Mouse (Mus musculus) kidney, embryonic 16.5 days (tissue): ENCODE results near the gene Apoc2. TPM values are rescaled to one million over a fixed set of nuclear protein-coding genes. Genes with fewer than 3 reads are reported as not detected.

Experiments
- ATAC-seq: fragments of 200-750 bp; cut with Nextera tagmentation; 2 replicates; pipeline ENCODE4 v1.8.0; 2017; ENCODE audit warnings: moderate TSS enrichment; ENCODE audit not compliant: low FRiP score, low TSS enrichment
- H3K27ac ChIP-seq: fragments of 300-500 bp; sonication (generic); 2 replicates; pipeline ENCODE4 v1.5.1; 2014; ENCODE audit warnings: low read length
- H3K27me3 ChIP-seq: fragments of 300-500 bp; sonication (generic); 2 replicates; pipeline ENCODE4 v1.6.1; 2014; ENCODE audit warnings: low read length, control low read depth, mixed read lengths; ENCODE audit not compliant: insufficient read depth
- H3K36me3 ChIP-seq: fragments of 300-500 bp; sonication (generic); 2 replicates; pipeline ENCODE4 v1.6.1; 2014; ENCODE audit warnings: low read length, control low read depth, mixed read lengths; ENCODE audit not compliant: insufficient read depth
- H3K4me1 ChIP-seq: fragments of 300-500 bp; sonication (generic); 2 replicates; pipeline ENCODE4 v1.6.1; 2014; ENCODE audit warnings: low read length, control low read depth, mixed read lengths; ENCODE audit not compliant: insufficient read depth
- H3K4me2 ChIP-seq: fragments of 300-500 bp; sonication (generic); replicated peaks from 2 replicates; pipeline ENCODE4 v1.6.1; 2014; ENCODE audit warnings: low read depth, low read length
- H3K4me3 ChIP-seq: fragments of 300-500 bp; sonication (generic); 2 replicates; pipeline ENCODE4 v1.5.1; 2014; ENCODE audit warnings: mild to moderate bottlenecking, low read length
- H3K9ac ChIP-seq: fragments of 300-500 bp; sonication (generic); replicated peaks from 2 replicates; pipeline ENCODE4 v1.6.1; 2014; ENCODE audit warnings: low read length
- H3K9me3 ChIP-seq: fragments of 300-500 bp; sonication (generic); 2 replicates; pipeline ENCODE4 v1.6.1; 2016; ENCODE audit warnings: low read length, control low read depth
- WGBS: fragments of 180-500 bp; shearing (Covaris S2); extraction: QIAGEN DNeasy Blood & Tissue Kit; methylation state at CpG from one replicate; pipeline ENCODE4 v1.1.7; 2014; 5-methylcytosine and 5-hydroxymethylcytosine counted together
- polyA plus RNA-seq: library from polyadenylated mRNA; unstranded; fragments of >200 nt; fragmentation: Nextera tagmentation; extraction: Ambion mirVana; gene quantifications from 2 replicates; pipeline ENCODE4 v1.2.1, GENCODE M21; 2015

The Apoc2 gene
- polyA plus RNA-seq, 1 experiment from 2014 or later, result 4.7 TPM

DNA sequence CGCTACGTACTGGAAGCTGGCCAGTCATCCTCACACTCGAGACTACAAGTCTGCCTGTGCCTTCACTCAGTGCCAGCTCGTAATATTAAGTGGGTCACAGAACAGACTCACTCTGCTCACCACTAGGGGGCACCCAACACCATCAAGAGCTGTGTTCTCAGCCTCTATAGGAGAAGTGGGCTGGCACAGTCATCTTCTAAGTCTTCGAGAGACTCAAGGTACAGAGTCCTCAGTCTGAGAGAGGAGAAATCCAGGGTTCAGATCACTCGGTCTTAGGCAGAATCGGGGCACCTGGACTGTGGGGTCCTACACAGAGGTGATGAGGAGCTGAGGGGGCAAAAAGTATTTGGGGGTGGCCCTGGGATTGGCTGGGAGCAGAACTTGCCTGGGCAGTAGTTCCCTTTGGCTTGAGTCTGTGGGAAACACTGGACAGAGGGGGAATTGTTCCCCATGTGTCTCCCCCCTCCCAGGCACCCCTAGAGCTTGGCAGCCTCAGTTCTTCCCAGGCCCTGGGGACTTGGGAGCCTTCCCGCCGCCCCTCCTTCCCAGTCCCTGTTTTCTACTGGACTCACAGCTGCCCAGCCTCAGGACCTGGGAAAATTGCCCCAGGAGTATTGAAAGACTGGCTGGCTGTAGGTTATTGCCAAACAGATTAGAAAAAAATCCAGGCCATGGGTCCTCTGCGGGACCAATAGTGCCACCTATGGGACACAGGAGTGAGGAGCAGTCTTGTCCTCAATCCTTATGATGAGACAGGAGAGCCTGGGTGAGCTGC lies 8.6 kb downstream of the Apoc2 start:
- H3K27me3 ChIP-seq, result no peaks in the 10 kb centered on the region
- no peaks in the 10 kb centered on the region for H3K36me3 ChIP-seq
- peak overlapping the region; percentile 65 for H3K27ac ChIP-seq
- H3K4me3 ChIP-seq, result no peak overlapping the region
- peaks cover 12% of the 10 kb centered on the region; the same call in 1 of the 2 replicates for H3K4me1 ChIP-seq
- WGBS, result 7% methylated on average over 10 of the region's 10 CpGs
- peak overlapping the region; percentile 40 for H3K4me2 ChIP-seq
- peak overlapping the region; percentile 53 for H3K9ac ChIP-seq
- ATAC-seq, result peak; percentile 83
- no peaks in the 10 kb centered on the region for H3K9me3 ChIP-seq

DNA sequence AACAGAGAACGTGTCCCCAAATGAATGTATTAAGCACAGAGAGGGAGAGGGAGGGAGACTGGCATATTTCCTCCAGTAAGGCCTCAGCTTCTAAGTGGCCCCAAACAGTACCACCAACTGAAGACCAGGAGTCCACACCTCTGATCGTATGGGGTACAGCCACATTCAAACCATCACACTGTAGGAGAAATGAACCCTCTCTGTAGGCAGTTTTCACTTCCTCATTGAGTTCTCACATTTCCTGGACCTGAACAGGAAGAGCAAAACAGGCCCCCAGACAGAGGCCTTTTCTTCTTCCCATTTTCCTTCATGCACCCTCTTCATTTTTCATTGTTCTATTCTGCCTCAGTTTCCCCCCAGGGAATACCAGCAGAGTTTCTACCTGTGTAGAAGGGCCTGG lies 10.3 kb downstream of the Apoc2 start:
- peaks cover 20% of the 10 kb centered on the region for H3K4me1 ChIP-seq
- no peak overlapping the region for H3K9ac ChIP-seq
- no peaks in the 10 kb centered on the region for H3K9me3 ChIP-seq
- H3K4me3 ChIP-seq, result no peak overlapping the region
- no peak overlapping the region for H3K4me2 ChIP-seq
- no peaks in the 10 kb centered on the region for H3K27me3 ChIP-seq
- 75% methylated on average over 2 of the region's 2 CpGs for WGBS
- H3K36me3 ChIP-seq, result no peaks in the 10 kb centered on the region
- H3K27ac ChIP-seq, result no peak overlapping the region
- no peak for ATAC-seq

DNA sequence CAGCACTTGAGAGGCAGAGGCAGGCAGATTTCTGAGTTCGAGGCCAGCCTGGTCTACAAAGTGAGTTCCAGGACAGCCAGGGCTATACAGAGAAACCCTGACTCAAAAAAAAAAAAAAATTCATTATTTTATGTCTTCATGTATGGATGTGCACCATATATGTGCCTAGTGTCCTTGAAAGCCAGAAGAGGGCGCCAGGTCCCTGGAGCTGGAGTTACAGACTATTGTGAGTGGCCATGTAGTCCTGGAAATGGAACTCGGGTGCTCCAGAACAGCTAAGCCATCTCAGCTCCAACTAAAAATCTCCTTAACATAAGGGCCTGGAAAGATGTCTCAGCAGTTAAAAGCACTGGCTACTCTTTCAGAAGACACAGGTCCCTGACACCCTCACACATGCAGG lies 11.0 kb downstream of the Apoc2 start:
- Histone ChIP-seq H3K36me3 (no peaks in the 10 kb centered on the region), H3K4me1 (peaks cover 20% of the 10 kb centered on the region), H3K4me2 (no peak overlapping the region), H3K27me3 (no peaks in the 10 kb centered on the region), H3K9ac (no peak overlapping the region), H3K27ac (no peak overlapping the region), H3K9me3 (no peaks in the 10 kb centered on the region), H3K4me3 (no peak overlapping the region)
- WGBS, result 75% methylated on average over 3 of the region's 3 CpGs
- ATAC-seq, result no peak

DNA sequence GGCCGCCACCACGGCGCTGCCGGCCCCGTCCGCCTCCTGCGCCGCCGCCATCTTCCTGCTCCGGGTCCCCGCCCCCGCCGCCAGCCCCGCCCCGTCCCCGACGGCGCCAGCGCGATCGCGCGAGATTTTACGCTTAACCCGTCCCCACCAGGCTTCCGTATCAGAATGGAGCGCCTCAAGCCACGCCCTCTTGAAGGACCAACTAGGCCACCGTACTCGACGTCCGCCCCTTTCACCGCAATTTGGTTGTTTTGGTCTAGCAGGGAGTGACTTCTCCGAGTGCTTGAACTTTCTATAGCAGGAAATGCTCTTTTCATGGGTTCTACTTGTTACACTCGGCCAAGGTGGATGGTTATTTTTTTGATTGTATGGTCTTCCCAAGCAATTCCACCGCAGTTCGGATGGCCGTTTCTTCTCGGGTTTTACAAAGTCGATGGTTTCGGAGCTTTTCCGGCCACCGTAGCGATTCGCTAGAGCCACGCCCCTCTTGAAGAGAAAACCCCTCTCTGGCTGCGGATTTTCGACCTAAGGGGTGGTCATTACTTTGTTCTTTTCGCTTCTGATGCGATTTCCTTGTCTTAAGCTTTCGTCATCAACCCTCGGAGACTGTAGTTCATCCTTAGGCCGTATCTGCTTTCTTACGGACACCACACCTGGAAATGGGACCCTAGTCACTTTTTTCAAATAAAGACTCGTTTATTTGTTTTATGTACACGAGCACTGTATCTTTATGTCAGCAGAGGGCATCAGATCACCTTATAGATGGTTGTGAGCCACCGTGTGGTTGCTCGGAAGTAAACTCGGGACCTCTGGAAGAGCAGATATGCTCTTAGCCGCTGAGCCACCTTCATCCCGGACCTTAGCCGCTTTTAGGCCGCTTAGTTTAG lies 12.5 kb downstream of the Apoc2 start, which contains the start of gene Clptm1:
Gene Clptm1 (minus strand): TSS at position 79 of the 887 bp plus-strand sequence.
- peak within 1 kb of the TSS; percentile 94 for H3K9ac ChIP-seq
- no peaks in the 10 kb centered on the region for H3K27me3 ChIP-seq
- H3K4me3 ChIP-seq, result peak within 1 kb of the TSS; percentile 95
- peak within 1 kb of the TSS; percentile 88 for H3K4me2 ChIP-seq
- ATAC-seq, result peak; percentile 84
- H3K9me3 ChIP-seq, result no peaks in the 10 kb centered on the region
- H3K27ac ChIP-seq, result peak within 1 kb of the TSS; percentile 95
- under 1% methylated on average over 60 of the region's 63 CpGs for WGBS
- peaks cover 3% of the 10 kb centered on the region; the same call in 1 of the 2 replicates for H3K36me3 ChIP-seq
- H3K4me1 ChIP-seq, result peaks cover 20% of the 10 kb centered on the region

DNA sequence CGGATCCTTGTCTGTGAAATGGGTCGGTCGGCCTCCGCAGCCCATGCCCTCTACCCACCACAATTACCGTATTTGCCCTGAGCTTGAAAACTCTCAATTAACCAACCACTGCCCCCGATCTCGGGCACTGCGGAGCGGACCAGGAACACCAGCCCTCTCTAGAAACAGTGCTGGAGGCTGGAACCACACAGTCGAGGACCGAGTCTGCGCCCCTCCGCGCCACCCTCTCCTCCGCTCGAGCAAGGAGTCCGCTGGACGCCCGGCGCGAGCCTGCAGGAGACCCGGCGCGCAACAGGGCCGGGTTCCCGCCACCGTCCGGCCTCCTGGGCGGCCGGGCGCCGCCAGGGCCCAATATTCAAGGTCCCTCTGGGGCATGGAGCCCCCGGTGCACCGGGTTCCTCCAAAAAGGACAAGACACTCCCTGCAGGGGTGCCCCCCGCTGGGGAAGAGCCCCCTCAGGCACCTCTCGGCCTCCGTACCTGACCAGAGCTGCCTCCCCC lies 13.2 kb downstream of the Apoc2 start:
- Histone ChIP-seq H3K36me3 (peaks cover 8% of the 10 kb centered on the region; the same call in 1 of the 2 replicates), H3K4me2 (peak overlapping the region; percentile 88), H3K4me1 (peaks cover 19% of the 10 kb centered on the region), H3K9ac (peak overlapping the region; percentile 94), H3K9me3 (no peaks in the 10 kb centered on the region), H3K27ac (peak overlapping the region; percentile 16; the same call in 1 of the 2 replicates), H3K4me3 (peak overlapping the region; percentile 95), H3K27me3 (no peaks in the 10 kb centered on the region)
- WGBS, result under 1% methylated on average over 36 of the region's 37 CpGs
- no peak; the same call in 1 of the 2 replicates for ATAC-seq

DNA sequence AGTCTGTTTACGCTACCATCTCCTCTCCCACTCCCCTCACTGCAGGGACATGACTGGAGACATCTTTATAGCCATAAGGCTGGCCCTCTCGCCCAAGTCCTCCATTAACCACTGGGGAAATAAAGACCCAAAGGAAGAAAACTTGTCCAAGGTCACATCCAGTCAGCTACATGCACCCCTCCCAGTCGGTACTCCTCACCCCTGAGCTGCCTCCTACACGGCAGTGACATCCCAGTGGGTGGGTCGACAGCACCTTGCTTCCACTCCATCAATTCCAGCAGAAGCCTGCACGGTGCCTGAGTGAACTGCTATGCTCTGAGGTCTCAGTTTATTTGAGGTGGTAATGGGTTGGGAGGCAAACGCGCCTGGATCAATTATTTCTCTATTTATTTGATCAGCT lies 13.8 kb downstream of the Apoc2 start:
- peak overlapping the region; percentile 95 for H3K4me3 ChIP-seq
- 0 out of 2 replicates have a peak, but pooled peaks have one; percentile 8 for ATAC-seq
- H3K9me3 ChIP-seq, result no peaks in the 10 kb centered on the region
- peaks cover 11% of the 10 kb centered on the region; the same call in 1 of the 2 replicates for H3K36me3 ChIP-seq
- H3K27me3 ChIP-seq, result no peaks in the 10 kb centered on the region
- H3K4me1 ChIP-seq, result peaks cover 14% of the 10 kb centered on the region
- H3K9ac ChIP-seq, result peak overlapping the region; percentile 94
- WGBS, result 9% methylated on average over 8 of the region's 8 CpGs
- peak overlapping the region; percentile 88 for H3K4me2 ChIP-seq
- no peak overlapping the region for H3K27ac ChIP-seq

DNA sequence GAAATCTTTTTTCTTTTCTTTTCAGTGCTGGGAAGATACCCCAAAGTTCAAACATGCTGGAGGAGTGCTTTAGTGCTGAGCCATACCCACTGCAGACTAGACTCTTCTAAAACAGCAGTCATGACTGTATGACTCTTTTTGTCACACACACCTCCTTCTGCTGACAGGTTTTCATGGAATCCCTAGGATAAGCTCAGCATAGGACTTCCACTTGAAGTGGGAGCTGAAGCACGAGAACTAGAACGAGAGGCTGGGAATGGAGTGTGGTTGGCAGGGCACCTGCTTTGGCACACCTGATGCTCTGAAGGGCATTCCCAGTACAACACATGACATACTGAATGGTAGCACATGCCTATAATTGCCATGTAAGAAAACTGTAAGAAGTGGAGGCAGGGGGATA lies 25.1 kb downstream of the Apoc2 start:
- Histone ChIP-seq H3K4me2 (no peak overlapping the region), H3K27ac (no peak overlapping the region), H3K9ac (no peak overlapping the region), H3K4me1 (no peaks in the 10 kb centered on the region), H3K36me3 (peaks cover 60% of the 10 kb centered on the region), H3K4me3 (no peak overlapping the region), H3K9me3 (no peaks in the 10 kb centered on the region), H3K27me3 (no peaks in the 10 kb centered on the region)
- ATAC-seq, result no peak
- WGBS, result 95% methylated on average over 2 of the region's 2 CpGs

DNA sequence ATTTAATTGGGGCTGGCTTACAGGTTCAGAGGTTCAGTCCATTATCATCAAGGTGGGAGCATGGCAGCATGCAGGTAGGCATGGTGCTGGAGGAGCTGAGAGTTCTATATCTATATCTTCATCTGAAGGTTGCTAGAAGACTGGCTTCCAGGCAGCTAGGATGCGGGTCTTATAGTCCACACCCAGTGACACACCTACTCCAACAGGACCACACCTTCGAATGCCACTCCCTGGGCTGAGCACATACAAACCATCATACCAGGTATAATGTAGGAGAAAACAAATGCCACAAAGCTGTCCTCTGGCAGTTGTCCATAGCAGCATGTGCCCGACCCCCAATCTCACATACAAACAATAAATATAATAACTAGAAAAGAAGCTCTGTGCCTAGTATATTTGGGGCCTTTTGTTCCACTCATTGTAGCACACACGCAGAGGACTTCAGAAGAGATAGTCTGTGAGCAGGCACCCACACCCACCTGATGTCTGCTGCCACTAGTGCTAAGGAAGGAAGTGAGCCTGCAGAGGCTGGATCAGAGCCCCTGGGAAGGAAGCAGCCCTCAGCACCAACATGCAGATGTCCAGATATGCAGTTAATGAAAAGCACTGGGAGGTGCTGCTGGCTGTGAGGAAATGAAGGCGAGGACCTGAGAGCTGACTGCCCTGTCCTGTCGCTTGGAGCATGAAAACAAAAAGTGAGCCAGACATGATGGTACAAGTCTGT lies 26.5 kb downstream of the Apoc2 start:
- H3K27ac ChIP-seq, result peak overlapping the region; percentile 29; the same call in 1 of the 2 replicates
- H3K4me2 ChIP-seq, result no peak overlapping the region
- H3K4me3 ChIP-seq, result no peak overlapping the region
- H3K9ac ChIP-seq, result no peak overlapping the region
- no peaks in the 10 kb centered on the region for H3K4me1 ChIP-seq
- H3K36me3 ChIP-seq, result peaks cover 67% of the 10 kb centered on the region
- no peak for ATAC-seq
- WGBS, result 87% methylated on average over 6 of the region's 6 CpGs
- H3K9me3 ChIP-seq, result no peaks in the 10 kb centered on the region
- no peaks in the 10 kb centered on the region for H3K27me3 ChIP-seq

DNA sequence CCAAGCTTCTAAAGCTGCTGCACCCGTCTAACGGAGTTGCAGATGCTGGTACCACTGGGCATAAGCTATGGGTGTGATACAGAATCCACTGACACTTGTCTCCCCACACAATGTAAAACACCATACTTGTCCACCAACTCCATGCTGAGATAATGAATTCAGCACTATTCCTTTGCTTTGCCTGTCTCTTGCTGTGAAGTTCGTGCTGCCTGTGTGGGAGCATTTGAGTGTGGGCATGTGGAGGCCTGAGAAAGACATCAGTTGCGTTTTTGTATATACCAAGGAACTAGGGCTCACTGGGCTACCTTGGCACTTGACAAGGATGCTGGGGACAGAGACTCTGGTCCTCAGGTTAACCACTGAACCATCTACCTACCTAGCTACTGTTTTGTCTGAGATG lies 36.5 kb downstream of the Apoc2 start:
- WGBS, result 90% methylated on average over 4 of the region's 4 CpGs
- H3K4me3 ChIP-seq, result no peak overlapping the region
- H3K36me3 ChIP-seq, result peaks cover 87% of the 10 kb centered on the region
- H3K4me1 ChIP-seq, result no peaks in the 10 kb centered on the region
- no peak for ATAC-seq
- no peak overlapping the region for H3K4me2 ChIP-seq
- no peak overlapping the region for H3K27ac ChIP-seq
- no peak overlapping the region for H3K9ac ChIP-seq
- H3K9me3 ChIP-seq, result no peaks in the 10 kb centered on the region
- no peaks in the 10 kb centered on the region for H3K27me3 ChIP-seq
